Mouse (Mus musculus) embryo, embryonic 11.5 days (tissue): ENCODE data around the gene 4930415O20Rik.

Experiments used
- DNase-seq: peaks from one replicate; pipeline ENCODE4 v3.0.0-alpha.2; 2012; ENCODE audit warnings: low read depth, low spot score

4930415O20Rik gene

DNA sequence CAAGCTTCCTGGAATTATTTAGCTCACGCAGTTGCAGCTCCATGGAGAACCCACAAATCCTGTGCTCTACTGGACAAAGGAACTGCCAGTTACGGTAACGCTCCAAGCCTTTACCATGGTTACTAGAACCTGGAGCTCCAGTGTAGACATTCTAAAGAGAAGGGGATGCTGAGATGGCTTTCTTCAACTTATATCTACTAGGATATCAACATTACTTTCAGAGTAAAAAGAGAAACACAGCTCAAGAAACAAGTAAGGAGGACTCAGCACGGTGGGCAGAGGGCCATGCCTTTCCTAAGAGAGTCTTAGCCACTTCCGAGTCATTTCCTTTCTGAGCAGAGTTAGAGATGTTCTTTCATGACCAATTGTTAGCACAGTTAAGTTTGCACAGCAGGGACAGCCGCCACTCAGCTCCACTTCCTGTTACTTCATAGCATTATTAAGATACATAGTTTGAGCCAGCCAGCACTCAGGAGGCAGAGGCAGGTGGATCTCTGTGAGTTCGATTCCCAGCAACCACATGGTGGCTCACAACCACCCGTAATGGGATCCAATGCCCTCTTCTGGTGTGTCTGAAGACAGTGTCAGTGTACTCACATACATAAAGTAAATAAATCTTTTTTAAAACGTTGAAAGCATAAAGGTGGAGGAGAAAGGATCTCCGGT is at the start of gene 4930415O20Rik, which contains the start of gene Ccnt1:
4930415O20Rik (plus strand) TSS at position 132 of the 666 bp plus-strand sequence.
Ccnt1 (minus strand) TSS at position 51 of the 666 bp plus-strand sequence.
- DNase-seq: no peak

DNA sequence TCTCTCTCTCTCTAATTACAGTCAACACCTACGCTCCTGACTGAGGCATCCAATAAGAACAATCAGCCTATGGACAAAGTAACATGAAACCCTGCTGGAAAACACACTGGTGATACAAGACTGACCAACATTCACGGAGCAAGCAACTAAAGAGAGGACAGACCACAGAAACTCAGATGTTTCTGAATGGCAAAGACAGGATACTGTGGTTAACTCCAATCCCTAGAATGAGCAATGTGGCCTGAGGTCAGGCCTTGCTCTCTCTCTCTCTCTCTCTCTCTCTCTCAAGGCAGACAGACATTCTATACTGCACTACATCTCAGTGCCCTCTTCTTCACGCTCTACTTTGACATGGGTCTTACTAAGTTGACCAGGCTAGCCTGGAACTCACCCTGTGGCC is 49.6 kb upstream of the 4930415O20Rik start:
- no peak for DNase-seq

DNA sequence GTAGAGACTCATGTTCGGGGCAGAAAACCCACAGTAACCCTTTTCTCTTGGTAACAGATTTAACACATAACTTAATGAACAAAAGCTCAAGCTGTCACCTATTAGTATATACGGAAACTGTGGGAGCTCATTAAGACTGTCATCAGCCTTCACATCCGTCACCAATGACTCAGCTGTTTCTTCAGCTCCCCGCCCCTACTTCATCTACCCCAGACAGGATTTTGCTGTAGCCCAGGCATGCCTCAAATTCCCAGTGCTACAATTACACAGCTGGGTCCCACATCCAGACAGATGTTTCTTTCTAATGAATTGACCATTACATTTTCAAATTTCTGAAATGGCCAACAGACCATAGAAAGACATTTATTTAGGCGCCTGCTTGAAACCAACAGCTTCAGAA is 44.7 kb upstream of the 4930415O20Rik start:
- DNase-seq: no peak

DNA sequence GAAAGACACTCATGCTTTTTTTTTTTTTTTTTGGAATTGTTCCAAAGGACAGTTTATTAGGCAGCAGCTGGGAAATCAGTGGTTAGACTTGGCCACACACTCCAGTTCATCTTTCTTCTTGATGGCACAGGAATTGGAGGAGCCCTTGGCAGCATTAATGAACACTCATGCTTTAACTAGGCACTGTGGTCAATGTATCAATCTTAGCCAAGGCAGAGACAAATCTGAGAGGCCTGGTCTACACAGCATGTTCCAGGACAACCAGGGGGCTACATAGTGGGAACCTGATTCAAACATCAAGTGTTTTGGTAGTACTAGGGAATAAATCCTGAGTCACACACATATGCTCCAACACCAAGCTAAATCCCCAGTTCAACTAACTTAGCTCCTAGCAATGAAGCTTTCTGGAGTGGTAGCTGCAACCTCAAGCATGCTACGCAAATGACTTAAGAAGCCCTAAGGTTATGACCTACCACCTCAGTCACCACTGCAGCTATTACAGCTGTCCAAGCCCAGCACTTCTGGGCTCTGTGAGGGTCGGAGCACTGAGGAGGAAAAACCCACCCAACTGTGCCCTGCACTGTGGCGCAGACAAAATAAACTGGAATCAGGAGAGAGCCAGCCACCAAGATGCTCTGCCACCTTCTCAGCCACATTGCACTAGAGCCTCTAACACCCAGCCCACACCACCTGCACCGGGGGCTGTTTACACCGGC is 43.6 kb upstream of the 4930415O20Rik start:
- no peak for DNase-seq

DNA sequence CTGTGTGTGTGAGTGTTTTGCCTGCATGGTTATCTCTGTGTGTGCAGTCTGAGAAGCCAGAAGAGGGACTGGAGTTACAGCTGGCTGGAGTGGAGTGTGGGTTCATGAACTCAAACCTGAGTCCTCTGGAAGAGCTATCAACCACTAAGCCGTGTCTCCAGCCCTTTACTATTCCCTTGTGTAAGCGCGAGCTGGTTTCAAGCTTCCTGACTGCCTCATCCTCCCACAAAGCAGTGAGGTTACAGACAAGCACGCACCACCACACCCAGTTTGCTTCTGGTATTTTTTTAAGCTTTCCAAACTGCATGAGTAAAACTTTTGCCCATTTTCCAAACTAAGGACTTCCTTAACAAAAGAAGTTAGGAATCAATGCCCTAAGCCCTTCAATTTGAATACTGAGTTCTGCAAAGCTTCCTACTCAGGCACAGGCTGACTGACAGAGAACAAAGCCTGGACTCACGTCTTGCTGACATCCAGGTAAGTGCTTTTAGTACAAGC is 42.7 kb upstream of the 4930415O20Rik start:
- DNase-seq: no peak

DNA sequence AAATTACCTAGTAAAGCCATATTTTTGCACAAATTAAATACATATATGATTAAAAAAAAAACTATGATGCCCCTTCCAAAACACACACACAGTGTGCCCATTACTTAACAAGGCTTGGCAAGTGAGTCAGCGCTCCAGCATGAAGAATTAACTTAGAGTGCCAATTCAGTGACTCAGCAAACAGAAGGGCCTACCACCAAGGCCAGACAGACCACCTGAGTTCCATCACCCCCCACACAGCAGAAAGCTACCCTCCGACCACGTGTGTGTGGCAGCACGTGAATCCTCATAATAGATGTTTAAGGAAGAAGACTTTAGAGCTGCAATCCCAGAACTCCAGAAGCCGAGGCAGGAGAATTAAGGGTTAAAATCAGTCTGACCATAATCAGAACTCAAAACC is 38.5 kb upstream of the 4930415O20Rik start:
- no peak for DNase-seq

DNA sequence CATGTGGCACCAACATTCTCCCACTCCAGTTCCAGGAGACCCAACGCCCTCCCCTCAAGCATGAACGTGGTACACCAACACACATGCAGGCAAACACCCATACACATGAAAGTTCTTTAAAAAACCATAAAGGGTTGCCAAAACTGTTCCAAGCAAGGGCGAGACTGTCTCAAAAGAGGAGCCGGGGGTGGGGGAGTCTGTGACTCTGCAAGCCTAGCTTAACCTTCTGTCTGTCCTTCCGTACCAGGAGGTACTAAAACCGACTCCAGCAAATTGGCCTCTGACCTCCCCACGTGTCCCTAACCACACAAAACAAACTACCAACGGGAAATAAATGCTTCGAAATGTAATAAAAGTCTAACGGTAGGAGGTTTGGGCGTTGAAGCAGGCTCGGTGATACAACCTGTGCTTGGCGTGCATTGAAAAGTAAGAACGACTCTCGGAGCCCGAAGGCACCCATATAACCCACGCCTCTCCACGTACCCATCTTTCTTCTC is 37.7 kb upstream of the 4930415O20Rik start:
- no peak for DNase-seq

DNA sequence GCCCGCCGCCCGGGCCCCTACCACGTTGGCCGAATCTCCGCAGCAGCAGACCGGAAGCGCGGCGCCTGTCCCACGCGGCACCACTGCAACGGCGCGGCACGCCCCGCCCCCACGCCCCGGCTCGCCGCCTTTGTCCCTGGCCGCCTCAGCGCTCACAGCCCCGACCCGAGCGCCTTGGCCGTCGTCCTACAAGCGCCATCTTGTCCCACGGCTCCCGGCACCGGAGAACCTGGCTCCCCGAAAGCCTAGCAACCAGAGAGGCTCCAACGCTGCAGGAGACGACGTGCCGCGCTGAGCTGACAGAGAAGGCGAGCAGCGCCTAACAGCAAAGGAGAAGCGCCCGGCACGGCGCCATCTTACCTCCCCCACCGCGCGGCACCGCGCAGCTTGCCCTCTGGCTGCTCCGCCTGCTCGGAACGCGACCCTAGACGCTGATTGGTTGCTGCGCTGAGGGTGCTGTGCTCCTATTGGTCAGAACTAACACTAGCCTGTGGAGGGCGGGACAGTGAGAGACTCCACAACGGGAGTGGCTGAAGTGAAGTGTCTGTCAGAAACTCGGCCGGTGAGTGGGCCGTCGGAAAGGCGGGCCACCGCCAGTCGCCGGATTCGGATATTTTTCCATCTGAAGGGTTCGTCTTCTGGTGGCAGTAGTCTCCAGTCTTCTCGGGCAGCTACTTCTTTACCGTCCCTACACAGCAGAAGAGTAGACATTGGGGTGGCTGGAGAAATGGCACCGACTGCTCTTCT is 36.8 kb upstream of the 4930415O20Rik start, which contains the start of gene Kansl2:
Kansl2 (minus strand) TSS at position 384 of the 747 bp plus-strand sequence.
- DNase-seq: peak; percentile 97

DNA sequence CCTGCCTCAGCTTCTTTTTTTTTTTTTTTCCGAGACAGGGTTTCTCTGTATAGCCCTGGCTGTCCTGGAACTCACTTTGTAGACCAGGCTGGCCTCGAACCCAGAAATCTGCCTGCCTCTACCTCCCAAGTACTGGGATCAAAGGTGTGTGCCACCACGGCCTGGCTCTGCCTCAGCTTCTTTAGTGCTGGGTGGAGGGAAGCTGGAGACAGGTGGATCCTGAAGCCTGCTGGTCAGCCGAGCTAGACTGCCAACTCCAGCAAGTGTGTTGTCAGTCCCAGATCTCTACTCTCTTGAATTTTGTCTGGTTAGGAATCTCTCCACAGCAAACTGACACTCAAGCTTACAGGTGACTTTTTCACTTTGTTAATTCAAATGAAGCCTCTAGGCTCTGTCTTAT is 34.9 kb upstream of the 4930415O20Rik start:
- DNase-seq: no peak

DNA sequence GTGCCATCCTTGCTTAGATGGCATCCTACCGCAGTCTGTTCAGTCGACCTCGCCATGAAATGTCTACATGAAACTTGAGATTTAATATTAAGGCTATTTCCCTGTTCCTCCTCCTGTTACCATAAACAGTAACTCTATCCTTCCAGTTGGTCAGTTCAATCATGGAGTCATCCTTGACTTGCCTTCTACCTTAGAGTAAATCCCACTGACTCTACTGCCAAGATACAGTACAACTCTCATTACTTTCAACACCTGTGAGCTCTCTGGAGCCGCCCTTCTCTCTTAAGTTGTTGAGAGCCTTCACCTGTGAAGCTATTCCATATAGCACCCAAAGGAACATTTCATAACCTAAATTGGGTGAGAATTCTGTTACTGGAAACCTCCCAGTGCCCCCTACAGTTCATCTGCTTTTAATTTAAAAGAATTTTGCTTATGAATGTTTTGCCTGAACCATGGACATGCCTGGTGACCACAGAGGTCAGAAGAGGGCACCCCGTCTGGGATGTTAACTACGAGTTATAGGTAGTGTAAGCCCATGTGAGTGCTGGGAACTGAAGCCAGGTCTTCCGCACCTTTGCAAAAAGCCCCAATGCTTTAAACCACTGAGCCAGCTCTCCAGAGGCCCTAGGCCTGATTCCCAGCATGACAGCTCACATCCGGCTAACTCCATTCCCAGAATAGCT is 33.8 kb upstream of the 4930415O20Rik start:
- DNase-seq: no peak

DNA sequence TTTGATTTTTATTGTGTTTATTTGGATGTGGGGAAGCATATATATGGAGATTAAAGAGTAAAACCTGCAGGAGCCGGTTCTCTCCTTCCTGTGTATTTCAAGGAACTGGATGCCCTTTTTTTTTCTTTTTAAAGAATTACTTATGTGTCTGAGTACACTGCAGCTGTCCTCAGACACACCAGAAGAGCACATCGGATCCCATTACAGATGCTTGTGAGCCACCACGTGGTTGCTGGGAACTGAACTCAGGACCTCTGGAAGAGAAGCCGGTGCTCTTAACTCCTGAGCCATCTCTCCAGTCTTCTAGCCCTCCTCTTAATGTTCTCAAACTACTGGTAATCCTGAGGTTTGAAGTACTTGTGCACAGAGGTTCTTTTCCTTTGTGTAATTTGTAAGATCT is 32.9 kb upstream of the 4930415O20Rik start:
- no peak for DNase-seq

DNA sequence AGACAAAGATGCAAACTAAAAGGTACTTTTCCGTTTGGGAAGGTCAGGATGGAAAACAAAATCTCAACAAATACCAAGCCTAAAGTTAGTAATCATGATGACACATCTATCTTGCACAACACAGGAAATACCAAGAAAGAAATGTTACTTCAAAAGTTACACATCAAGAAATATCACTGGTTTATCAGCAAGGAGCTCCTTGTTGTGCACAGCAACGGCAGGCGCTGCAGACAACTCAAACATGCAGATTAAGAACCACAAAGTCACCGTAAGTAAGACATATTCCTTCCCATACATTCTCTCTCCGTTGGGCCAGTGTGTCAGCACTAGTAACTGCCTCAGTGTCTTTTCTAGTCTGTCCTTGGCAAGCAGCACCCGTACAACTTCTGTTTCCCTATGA is 29.7 kb upstream of the 4930415O20Rik start:
- DNase-seq: no peak

DNA sequence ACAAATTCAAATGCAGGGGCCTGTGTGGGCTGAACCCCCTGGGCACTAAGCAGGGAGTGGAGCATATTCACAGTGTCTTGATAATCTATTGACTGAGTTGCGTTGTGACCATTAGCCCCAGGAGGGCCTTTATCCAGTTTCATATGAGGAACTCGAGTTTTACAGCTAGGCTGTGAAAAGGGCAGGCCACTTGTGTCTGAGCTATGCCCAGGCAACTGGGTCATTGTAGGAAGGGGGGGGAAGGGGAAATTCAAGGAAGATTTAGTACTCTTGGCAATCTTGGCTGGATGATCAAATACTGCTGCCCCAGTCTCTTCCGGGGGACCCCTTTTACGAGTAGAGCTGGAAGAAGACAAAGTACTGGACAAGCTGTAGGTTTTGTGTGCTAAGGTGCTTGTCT is 27.5 kb upstream of the 4930415O20Rik start:
- no peak for DNase-seq

DNA sequence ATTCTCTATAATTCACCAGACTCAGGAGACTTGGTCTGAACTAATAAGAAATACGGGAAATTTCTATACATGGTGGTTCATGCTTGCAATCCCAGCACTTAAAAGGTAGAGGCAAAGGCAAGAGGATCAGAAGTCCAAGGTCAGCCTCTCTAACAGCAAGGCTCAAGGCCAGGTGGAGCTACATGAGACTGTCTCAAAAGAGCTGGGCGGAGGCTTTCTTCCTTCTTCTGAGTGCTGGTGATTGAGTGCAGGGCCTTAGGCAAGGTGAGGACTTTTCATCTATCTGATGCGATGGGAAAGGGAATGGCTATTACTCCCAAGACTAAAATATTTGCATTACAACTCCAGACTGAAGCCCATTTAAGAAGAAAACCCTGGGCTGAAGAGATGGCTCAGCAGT is 25.7 kb upstream of the 4930415O20Rik start:
- no peak for DNase-seq

DNA sequence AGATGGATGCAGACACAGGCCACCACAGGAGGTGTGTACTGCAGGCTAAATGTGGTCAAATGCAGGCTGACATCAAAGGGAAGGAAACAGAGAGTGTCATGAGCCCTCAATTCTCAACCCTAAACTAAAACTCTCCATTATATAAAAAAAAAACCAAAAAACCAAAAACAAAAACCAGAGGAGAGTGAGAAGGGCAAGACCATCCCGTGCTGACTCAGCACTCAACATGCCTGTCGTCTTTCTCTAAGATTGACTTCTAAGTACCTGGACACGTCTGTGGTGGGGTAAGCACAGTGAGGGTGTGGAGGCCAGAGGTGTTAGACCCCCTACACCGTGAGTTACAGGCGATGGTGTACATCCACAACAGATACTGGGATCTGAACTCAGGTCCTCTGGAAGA is 24.0 kb upstream of the 4930415O20Rik start:
- no peak for DNase-seq

DNA sequence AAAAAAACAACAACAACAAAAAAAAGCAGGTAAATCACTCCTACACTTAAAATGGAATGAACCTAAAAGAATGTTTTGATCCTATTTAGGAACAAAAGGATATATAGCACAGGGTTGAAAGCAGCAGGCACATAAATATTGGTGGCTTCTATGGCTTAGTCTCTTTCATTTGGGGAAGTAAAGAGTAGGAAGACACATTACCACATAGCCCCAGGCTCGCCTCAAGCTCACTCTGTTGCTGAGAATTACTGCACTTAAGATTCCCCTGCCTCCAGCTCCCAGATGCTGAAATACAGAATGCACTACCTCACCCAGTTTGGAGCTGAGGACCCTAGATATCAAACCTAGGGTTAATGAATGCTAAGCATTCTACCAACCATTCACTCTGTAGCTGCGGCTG is 18.0 kb upstream of the 4930415O20Rik start:
- DNase-seq: no peak

DNA sequence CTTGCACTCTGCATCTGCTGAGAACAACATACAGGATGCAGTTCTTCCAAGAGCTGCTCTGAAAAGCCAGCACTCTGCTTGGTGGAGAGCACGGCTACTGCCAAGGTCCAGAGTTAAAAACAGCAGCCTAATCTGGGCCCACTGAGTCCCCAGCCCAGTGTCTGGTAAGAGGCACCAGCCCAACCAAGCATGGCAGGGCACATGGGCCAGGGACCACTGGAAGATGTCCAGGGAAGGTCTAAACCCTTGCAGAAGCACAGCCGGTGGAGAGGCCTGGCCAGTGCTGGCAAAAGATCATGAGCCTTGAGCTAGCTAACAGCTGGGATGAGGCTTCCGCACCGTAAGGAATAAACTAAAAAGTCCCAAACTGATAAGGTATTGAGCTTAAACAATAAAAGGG is 14.9 kb upstream of the 4930415O20Rik start:
- no peak for DNase-seq

DNA sequence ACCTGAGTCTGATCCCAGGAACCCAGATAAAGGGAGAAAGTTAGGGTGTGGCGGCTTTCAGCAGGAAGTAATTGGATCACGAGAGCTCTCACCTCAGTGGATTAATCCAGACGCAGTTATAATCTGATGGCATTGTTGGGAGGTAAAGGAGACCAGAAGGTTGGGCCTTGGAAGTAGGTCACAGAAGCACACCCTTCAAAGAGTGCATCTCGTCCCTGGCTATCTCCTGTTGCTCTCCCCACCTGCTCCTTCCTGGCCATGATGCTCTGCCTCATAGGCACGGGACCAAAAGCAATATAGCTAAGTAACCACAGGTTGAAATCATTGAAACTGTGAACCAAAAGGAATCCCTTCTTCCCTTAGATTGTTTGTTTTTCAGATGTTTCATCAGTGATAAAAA is 13.6 kb upstream of the 4930415O20Rik start:
- no peak for DNase-seq

DNA sequence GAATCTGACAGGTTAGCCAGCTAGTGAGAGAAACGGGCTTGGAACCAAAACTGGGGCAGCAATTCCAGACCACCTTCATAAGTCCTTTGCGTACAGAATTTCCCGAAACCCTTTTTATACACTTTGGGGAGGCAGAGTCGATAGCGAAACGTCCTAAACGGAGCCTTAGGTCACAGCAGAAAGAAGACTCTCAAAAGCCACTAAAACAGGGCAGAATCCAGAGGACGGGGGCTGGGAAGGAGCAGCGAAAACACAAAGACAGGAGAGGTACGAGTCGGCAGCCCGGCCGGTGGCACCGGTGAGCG is 3.9 kb upstream of the 4930415O20Rik start:
- DNase-seq: no peak

DNA sequence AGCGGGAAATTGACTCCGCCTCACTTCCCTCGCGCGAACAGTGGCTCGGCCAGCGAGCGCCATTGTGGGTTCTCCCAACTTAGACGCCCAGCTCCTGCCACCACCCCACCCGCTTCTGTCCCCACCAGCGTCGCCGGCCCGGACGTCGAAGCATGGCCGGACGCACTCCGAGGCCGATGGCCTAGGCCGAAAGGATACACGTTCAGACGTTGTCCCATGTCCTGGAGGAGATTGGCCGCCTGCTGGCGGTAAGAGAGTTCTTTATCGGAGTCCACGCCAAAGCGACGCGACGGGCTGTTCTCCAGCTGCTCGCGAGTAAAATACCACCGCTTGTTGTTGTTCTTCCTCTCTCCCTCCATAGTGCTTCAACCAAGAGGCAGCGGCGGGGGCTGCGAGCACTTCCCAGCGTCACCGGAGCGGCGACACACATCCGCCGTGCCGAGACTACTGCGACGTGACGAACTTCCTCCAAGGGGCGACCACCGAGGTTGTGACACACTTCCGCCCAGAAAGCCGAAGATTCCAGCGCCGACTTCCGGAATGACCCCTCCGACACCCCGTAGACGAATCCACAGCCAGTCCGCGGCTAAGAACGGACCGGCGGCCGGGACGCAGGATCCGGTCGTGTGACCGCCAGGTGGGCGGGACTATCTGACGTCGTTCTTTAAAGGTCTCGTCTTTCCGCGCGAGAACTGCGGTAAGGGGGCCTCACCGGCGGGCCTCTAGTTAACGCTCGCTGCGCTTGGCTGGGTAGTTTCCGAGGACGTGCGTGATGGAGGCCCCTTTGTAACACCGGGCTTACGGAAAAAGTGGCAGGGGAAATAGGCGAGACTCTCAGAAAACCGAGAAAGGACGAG is 3.3 kb upstream of the 4930415O20Rik start:
- DNase-seq: peak; percentile 98
